Mouse (Mus musculus): ENCODE data around the gene E130208F15Rik. TPM values are rescaled to one million over a fixed set of nuclear protein-coding genes. Genes with fewer than 3 reads are reported as not detected.

E130208F15Rik gene
- total RNA-seq (2017), result 4.7 and 6.6 TPM in 2 replicates

DNA sequence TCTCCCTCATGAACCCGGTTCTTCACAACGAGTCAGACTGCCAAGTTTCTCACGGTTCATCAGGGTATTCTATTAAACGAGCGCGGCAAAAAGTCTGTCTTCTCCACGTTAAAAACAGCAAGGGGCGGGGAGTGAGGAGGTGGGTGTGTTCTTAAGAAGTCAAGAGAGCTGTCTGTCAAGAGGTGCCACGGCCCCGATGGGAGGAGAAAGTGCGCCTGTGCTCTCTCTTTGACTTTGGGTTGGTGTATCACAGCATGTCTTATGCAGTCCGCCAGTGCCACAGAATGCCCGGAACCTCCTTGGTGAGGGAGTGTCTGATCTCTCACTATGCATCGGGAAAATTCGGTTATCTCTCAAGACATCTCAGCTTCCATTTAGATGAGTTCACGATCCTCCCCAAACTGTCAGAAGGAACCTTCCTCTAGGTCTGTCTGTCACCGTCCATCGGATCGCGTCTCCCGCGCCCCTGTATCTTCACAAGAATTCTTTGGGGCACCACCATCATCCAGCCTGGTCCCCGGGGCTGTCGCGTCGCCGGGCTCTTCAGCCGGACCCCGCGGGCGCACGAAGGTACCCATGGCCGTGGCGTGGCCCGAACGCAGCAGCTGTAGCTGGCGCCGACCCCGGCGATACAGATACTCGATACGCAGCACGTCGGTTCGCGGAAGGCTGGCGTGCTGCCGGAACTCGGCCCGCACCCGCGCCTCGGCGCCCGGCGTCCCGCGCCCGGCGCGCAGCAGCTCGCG lies at the start of gene E130208F15Rik:
Gene E130208F15Rik, plus strand, starts transcription at position 202 of the 746 bp plus-strand sequence.
- peak; percentile 51; the same call in 1 of the 2 replicates for ATAC-seq (ENCODE audit: extremely low read depth, insufficient number of reproducible peaks, low FRiP score, poor library complexity, severe bottlenecking)

DNA sequence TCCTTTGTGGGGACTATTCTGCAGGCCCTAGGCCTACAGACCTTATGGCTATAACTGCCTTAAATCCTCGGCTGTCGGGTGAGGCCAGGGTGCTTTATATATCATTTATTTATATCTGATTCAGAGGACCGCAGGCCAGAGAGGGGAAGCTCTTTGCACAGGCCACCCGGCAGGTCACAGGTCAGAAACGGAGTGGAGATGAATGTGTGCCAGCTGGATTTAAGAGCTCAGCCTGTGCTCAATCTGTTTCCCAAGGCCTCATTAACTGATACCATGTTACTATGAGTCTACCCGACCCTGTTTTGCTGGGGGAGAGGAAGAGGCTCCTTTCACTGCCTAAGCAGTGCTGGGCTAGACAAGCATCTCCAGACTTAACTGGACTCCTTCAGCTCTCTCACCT lies 47.2 kb upstream of the E130208F15Rik start:
- ATAC-seq (ENCODE audit: extremely low read depth, insufficient number of reproducible peaks, low FRiP score, poor library complexity, severe bottlenecking), result no peak

DNA sequence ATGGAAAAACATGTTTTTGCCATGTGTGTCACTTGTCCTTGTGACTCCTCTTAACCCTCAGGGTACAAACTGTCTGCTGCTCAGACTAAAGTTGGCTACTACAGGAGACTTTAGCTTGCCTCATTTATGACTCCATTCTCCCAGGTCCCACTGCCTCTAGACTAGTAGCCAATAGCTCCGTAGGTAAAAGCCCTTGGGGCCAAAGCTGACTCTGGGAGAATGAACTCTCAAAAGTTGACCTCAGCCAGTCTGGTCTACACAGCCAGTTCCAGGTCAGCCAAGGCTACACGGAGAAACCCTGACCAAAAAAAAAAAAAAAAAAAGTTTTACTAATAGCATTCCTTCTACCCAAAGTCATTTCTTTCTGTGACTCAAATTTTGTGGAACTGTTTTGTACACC lies 42.6 kb upstream of the E130208F15Rik start:
- no peak for ATAC-seq (ENCODE audit: extremely low read depth, insufficient number of reproducible peaks, low FRiP score, poor library complexity, severe bottlenecking)

DNA sequence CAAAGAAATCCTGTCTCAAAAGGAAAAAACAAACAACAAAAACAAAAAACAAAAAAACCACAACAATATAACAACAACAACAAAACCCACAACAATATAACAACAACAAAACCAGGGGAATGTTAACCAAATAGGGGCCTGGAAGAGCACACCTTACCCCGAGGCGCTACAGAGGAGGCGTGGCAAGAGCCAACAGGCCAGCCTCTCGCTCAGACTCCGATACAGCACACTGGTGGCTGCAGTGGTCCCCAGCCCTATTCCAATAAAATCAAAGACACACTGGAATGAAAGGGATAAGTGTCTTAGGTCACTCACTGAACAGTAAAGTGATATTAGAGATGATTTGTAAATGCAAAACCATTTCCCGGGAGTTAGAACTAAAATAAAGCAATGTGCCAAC lies 42.0 kb upstream of the E130208F15Rik start:
- no peak for ATAC-seq (ENCODE audit: extremely low read depth, insufficient number of reproducible peaks, low FRiP score, poor library complexity, severe bottlenecking)

DNA sequence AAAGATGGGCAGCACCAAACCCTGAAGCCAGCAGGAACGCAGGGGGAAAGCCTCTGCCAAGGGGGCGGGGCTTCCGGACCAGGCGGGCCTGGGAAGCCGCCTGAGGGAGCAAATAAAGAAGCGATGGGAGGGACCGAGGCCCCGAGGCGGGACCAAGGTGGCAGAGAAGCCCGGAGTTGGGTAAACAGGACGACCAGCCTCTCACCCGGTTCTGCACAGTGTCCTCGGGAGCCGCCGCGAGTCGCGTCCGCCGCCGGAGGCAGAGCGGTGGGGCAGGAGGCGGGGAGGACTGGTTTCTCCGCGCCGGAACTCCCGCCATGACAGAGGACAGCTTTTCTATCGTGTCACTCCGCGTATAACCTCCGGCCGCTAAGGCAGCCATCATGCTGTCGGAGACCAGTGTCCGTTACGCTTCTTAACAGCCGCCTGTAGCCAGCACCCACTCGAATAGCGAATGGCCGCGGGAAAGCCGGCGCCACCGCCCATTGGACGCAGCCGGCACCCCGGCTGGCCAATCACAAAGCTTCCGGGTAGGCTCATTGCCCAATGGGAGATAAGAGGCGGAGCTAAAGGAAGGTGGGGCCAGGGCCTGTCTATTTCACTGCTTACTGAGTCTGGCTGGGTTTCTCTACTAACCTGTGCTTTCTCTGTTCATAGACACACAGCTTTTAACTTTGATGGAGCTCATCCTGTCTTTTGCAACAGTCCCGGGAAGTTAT lies 41.4 kb upstream of the E130208F15Rik start, which contains the start of the genes Thap8 and Wdr62:
Gene Thap8, plus strand, starts transcription at position 144 of the 719 bp plus-strand sequence.
Gene Wdr62, minus strand, starts transcription at position 469 of the 719 bp plus-strand sequence.
- peak; percentile 98 for ATAC-seq (ENCODE audit: extremely low read depth, insufficient number of reproducible peaks, low FRiP score, poor library complexity, severe bottlenecking)

DNA sequence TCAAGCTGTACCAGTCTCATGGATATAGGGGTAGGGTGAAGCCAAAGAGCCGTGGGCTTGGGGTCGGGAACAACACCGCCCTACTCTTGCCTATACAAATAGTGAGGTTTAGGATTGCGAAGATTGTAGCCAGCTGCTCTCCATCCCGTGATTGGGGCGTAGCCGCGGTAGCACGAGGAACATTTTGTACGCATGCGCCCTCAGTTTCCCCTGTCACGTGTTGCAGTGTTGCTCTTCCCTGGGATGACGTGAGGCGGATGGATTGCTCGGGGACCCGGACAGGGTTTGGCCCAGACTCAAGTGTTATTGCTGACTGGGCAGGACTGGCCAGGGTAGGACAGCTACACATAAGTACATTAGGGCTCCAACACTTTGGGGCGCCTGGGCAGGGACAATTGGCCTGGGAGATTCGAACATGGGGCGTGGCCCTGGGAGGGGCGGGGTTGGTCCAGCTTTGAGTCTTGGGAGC lies 40.8 kb upstream of the E130208F15Rik start:
- ATAC-seq (ENCODE audit: extremely low read depth, insufficient number of reproducible peaks, low FRiP score, poor library complexity, severe bottlenecking), result peak; percentile 34

DNA sequence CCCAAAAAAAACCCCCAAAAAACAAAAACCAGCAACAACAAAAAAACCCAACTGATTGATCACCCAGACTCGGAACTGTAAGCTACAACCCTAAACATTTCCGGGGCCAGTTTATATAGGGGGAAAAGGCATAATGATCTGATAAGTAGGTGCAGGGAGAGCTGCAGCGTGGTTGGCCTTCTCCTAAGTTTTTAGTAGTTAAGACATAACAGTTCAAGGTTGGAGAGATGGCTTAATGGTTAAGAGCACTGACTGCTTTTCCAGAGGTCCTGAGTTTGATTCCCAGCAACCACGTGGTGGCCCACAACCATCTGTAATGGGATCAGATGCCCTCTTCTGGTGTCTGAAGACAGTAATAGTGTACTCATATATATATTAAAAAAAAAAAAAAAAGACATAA lies 40.0 kb upstream of the E130208F15Rik start:
- ATAC-seq (ENCODE audit: extremely low read depth, insufficient number of reproducible peaks, low FRiP score, poor library complexity, severe bottlenecking), result no peak

DNA sequence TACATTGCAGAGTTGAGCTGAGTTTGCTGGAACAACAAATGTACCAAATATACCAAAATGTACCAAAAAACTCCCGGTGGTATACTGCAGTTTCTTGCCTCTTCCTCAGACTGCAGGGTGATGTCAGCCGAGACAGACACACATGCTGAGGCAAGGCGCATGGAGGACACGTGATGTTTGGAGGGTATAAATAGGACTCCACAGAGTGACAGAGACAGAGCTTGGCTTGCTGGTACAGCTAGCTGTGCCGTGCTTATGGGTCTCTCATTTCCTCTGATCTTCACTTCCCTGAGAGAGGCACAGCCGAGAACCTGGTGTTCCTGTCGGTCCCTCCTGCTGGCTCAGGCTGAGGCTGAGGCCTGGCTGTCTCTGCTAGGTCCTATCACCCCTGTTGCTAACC lies 38.8 kb upstream of the E130208F15Rik start:
- ATAC-seq (ENCODE audit: extremely low read depth, insufficient number of reproducible peaks, low FRiP score, poor library complexity, severe bottlenecking), result no peak

DNA sequence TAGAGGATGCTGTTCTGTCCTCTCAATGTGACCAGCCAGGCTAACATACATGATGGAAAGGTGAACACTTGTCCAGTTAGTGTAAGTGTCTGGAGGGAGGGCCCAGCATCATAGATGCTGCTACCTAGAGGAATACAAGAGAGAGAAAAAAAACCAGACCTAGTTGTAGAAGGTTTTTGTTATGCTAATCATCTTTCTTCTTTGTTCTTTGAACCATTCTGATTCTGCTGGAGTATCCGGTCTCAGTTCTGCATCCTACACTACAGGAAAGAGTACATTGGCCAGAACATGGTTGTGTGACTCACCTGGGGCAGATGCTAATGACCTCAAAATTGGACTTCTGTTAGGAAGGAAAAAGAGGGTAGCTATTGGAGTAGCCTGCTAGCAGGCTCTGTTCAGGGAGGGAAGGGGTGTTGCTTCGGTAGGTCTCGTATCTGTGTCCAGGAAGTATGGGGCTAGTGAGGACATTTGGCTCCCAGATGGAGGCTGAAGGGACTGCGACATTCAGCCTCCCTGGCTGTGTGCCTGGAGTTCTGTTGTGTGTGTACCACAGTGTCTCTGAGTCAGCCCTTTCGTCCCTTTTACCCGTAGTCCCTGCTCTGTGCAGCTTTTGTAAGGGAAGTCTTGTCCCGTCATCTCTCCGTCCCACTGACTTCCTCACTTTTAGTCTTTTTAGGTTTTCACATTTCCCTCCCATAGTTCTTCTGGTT lies 34.7 kb upstream of the E130208F15Rik start:
- ATAC-seq (ENCODE audit: extremely low read depth, insufficient number of reproducible peaks, low FRiP score, poor library complexity, severe bottlenecking), result no peak

DNA sequence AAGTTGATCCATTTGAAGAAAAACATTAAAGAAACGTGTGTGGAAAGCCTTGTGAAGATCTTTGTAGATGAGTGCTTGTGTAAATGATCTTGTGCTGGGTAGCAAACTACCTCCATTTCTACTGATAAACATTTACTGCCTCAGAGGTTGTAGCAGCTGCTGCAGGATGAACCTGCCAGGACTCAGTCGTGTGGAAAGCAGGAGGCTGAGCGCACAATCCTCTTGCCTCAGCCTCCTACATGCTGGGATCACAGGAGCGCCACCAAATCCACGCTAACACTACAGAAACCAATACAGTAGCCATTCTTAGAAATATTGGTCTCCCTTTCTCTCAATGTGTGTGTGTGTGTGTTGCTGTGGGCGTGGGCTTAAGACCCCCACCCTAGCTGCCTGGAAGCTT lies 33.5 kb upstream of the E130208F15Rik start:
- ATAC-seq (ENCODE audit: extremely low read depth, insufficient number of reproducible peaks, low FRiP score, poor library complexity, severe bottlenecking), result no peak

DNA sequence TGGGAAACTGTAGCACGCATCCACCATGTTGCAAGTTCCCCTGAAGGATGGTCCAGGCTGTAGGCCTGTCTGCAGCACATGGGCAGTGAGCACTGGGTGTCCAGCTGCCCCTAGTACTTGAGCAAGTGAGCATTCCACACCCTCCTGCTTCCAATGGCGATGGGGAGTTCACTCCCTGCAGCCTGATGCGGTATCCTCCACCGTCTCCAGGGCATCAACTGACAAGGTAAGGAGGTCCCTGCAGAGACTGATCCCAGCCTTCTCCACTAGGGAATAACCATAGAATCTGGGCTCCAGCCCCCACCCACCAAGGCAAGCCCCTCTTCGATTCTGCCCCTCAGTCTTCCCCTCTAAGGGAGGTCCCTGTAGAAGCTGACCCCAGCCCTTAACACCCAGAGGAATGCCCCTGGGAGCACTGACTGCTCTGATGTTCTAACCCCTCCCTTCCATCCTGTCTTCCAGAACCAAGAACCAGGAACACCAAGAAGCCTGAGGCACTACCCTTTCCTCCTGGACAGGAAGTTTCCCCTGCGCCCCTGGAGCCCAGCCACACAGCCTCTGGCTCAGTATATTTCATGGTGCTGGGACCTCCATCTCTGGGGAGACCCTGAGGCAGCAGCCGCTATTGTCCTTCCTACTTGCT lies 32.3 kb upstream of the E130208F15Rik start:
- no peak for ATAC-seq (ENCODE audit: extremely low read depth, insufficient number of reproducible peaks, low FRiP score, poor library complexity, severe bottlenecking)

DNA sequence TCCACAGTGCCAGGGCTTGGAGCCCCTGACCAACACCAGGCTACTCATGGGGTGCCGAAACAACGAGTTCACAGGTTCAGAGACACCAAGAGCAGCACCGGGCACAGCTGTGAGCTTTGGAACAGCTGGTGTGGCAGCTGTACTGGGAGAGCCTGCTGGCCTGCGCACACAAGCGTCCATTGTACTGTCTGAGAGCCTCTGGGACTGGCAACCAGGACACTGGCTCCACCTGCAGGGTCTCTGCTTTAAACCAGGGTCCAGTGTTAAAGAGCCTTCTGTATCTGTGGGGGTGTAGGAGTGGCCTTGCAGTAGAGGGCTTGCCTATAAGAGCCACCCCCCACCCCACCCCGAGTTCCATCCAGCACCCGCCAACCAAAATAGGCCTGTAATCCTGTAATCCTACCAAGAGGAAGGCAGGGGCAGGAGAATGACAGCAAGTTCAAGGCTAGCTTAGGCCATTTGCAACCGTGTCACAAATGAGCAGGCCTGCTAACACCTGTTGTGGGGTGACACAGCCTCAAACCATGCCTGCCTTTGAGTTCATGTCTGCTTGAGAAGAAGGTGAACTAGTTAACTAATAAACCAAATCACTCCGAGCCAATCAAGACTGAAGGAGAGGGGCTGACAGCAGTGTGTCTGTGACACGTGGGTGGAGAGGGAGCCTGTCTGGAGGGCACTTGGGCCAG lies 31.7 kb upstream of the E130208F15Rik start:
- no peak for ATAC-seq (ENCODE audit: extremely low read depth, insufficient number of reproducible peaks, low FRiP score, poor library complexity, severe bottlenecking)

DNA sequence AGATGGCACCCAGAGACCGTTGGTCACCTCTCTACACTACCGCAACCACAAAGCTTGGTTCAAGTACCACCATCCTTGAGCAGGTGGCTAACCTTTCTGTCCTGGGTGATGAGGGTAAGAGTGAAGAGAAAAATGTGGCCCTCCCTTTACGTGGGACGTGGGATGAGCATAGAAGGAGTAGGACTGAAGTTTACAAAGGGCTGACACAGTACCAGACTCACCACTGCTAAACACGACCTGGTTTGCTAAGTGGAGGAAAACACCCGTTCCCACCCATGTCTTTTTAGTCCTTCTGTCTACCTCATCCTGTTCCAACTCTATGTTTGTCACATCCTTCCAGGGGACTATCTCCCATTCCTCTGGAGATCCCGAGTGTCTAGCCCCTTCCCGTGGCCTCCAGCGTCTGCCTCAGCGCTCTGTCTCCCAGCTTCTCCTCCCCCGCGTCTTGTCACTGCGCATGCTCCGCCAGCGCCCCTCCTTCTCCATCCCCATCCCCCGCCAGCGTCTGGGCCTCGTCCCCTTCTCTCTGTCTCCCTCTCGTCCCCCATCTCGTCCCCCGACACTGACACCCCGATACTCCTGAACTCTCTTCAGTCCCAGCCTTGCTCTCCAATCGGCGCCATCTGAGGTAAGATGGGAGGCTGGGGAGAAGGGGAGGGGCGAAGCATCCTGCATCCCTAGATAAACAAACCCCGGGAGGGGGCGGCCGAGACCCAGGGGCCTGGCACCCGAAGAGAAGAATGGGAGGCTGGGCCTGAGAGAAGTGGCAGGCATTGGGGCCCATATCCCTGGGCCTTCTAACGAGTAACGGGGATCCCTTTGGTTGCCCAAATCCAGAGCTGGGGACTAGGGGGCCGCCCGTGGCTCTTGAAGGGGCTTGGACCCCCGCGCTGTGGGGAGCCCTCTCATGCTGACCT lies 30.1 kb upstream of the E130208F15Rik start, which contains the start of gene Clip3:
Gene Clip3, plus strand, starts transcription at position 514 of the 917 bp plus-strand sequence.
- ATAC-seq (ENCODE audit: extremely low read depth, insufficient number of reproducible peaks, low FRiP score, poor library complexity, severe bottlenecking), result no peak

DNA sequence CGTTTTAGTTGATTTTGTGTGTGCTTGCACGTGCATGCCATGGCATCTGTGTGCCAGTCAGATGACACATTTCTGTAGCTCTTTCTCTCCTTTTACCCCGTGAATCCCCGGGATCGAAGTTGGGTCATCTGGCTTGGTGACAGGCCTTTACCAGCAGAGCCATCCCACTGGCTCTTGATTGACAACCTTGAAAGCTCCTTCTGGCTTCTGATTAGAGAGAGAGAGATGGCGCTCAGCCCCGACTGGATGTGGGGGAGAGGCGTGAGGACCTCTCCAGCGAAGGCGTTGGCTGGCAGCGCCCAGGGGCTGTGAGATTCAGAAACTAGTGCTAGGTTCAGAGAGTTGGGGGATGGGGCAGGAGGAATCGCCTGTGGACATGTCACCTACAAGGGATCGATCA lies 27.7 kb upstream of the E130208F15Rik start:
- ATAC-seq (ENCODE audit: extremely low read depth, insufficient number of reproducible peaks, low FRiP score, poor library complexity, severe bottlenecking), result no peak

DNA sequence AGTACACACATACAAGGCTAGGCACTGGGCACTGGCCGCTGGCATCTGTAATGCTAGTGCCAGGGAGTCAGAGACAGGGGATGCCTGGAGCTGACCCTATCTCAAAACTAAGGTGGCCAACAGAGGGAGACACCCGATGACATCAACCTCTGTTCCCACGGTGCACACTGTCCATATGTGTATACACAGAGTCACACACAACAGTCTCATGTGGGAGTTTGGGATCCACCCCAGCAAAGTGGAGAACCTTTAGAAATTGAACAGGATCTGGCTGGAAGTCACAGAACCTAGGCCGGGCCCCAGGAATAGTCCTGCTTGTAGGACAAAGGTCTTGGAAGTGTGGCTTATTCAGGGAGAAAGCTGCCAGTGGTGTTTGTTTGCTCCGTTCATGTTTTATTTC lies 27.2 kb upstream of the E130208F15Rik start:
- ATAC-seq (ENCODE audit: extremely low read depth, insufficient number of reproducible peaks, low FRiP score, poor library complexity, severe bottlenecking), result no peak

DNA sequence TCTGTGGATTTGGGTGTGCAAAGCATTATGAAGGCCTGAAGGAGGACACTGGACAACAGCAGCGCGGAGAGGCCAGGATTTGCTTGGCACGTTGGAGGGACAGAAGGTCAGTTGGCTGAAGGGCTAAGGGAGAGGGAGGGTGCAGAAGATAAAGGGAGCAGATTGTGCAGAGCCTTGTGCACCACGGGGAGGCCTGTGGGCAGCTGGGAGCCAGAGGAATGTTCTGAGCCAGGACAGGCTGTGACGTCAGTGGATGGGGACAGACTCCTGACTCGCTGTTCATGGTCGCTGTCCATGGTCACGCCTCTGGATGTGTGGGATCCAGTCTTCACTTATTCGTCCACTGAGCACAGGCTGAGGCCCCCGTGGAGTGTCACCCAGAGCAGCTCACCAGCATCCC lies 26.4 kb upstream of the E130208F15Rik start:
- ATAC-seq (ENCODE audit: extremely low read depth, insufficient number of reproducible peaks, low FRiP score, poor library complexity, severe bottlenecking), result no peak

DNA sequence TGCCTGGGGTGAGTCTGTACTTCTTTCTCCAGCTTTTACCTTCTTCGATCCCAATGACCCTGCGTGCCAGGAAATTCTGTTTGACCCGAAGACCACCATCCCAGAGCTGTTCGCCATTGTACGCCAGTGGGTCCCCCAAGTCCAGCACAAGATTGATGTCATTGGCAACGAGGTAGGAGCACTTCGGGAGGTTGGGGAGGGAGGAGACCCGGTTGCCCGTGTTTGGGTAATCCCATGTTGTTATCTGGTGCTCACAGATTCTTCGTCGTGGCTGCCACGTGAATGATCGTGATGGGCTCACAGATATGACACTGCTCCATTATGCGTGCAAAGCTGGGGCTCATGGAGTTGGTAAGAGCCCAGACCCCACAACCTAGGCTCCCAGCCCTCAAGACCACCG lies 24.7 kb upstream of the E130208F15Rik start:
- ATAC-seq (ENCODE audit: extremely low read depth, insufficient number of reproducible peaks, low FRiP score, poor library complexity, severe bottlenecking), result no peak

Measured in neutrophil, adult 5-6 weeks (primary cell).